Mouse (Mus musculus) left cerebral cortex, adult 11 months (tissue): Measurements from ENCODE around the gene Trpm6.

Experiments used
- DNase-seq: peaks from one replicate; pipeline ENCODE4 v3.0.0; 2022; ENCODE audit warnings: low spot score

Gene Trpm6

GRCm38 (mm10) chr19:18889632-18890031 lies 139.8 kb downstream of the Trpm6 start:
- DNase-seq = no peak

- DNase-seq = no peak
These were observed 140.4 kb downstream of the Trpm6 start for GRCm38 (mm10) chr19:18890216-18890615.

- no peak for DNase-seq
These were observed 148.5 kb downstream of the Trpm6 start for GRCm38 (mm10) chr19:18898238-18898637.

- no peak for DNase-seq
These were observed 152.4 kb downstream of the Trpm6 start for GRCm38 (mm10) chr19:18902041-18902693.

GRCm38 (mm10) chr19:18902694-18903067 lies 152.9 kb downstream of the Trpm6 start:
- DNase-seq = no peak

- DNase-seq = no peak
These were observed 155.7 kb downstream of the Trpm6 start for GRCm38 (mm10) chr19:18905511-18905910.

- DNase-seq = no peak
These were observed 159.9 kb downstream of the Trpm6 start for GRCm38 (mm10) chr19:18909641-18910040.

GRCm38 (mm10) chr19:18911755-18912340 lies 162.1 kb downstream of the Trpm6 start:
- no peak for DNase-seq

GRCm38 (mm10) chr19:18941391-18941790 lies 191.6 kb downstream of the Trpm6 start:
- DNase-seq = no peak
